Mouse (Mus musculus): ENCODE results near the gene Letmd1. TPM values are rescaled to one million over a fixed set of nuclear protein-coding genes. Genes with fewer than 3 reads are reported as not detected.

Gene Letmd1
- 64.6 and 76.5 TPM in 2 replicates for polyA plus RNA-seq (2021; fragmentation: Nextera tagmentation)
- long read RNA-seq, experiment 1, transcript Letmd1-206 (9 exons, 1,222 nt), result minor isoform, 104 of 386 reads
- long read RNA-seq, experiment 1, transcript Letmd1-201 (9 exons, 2,502 nt), result major isoform, 158 of 386 reads
- long read RNA-seq, experiment 1, transcript Letmd1-207 (8 exons, 2,266 nt), result minor isoform, 37 of 386 reads
- long read RNA-seq, experiment 1, partial matches to known transcripts, result 31 of 386 reads
- long read RNA-seq, experiment 1, other reads (novel, unspliced or antisense), result 52 of 386 reads
- long read RNA-seq, experiment 2, transcript Letmd1-207 (8 exons, 2,266 nt), result minor isoform, 8 of 94 reads
- long read RNA-seq, experiment 2, transcript Letmd1-201 (9 exons, 2,502 nt), result major isoform, 34 of 94 reads
- long read RNA-seq, experiment 2, transcript Letmd1-206 (9 exons, 1,222 nt), result minor isoform, 23 of 94 reads
- long read RNA-seq, experiment 2, partial matches to known transcripts, result 17 of 94 reads
- long read RNA-seq, experiment 2, other reads (novel, unspliced or antisense), result 10 of 94 reads

GRCm38 (mm10) chr15:100468295-100469188 is at the start of gene Letmd1:
Gene Letmd1 (plus strand): TSS chr15:100469023.

GRCm38 (mm10) chr15:100421758-100422197 is 47.0 kb upstream of the Letmd1 start, which contains the start of gene Gm5475:
Gene Gm5475 (plus strand): TSS chr15:100422147.

DNA sequence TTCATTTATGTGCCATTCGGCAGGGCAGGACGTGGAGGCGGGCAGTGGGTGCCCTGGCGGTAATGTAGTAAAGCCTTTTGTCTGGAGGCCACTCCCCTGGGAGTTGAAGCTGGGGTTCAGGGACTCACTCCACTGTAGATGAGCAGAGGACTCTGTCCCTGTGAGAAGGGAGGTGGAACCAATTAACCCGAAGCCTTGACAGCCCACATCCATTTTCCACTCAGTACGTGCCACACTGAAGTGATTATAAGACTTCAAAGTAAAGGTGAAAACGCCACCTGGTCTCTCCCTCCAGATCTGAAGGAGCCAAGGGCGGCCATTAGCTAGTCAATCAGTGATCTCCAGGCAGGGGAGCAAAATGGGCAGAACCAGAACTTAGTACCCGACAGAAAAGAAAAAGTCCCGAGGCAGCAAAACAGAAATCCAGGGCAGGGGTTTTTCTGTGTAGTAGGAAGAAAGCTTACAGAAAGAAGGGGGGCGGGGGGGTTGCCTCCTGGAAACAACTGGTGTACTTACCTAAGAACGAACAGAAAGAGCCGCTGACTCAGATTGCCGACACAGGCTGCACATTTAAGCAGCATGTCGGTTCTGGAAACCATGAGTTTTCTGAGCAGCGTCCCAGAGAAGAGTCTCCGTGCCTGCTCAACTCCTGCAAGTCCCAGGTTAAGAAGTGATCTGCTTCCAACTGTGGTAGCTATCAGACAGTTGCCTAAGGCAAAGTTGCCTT is 44.3 kb upstream of the Letmd1 start, which contains the start of gene Slc11a2:
Gene Slc11a2 (minus strand): TSS at position 677 of the 727 bp plus-strand sequence.

GRCm38 (mm10) chr15:100495102-100495501 is 26.3 kb downstream of the Letmd1 start, which contains the start of gene Csrnp2:
Gene Csrnp2 (minus strand): TSS chr15:100495488.

Other genes starting within 250 kb of the Letmd1 start
- 5.4 and 6.0 TPM in 2 replicates for gene Atf1, start 241.2 kb upstream of the Letmd1 start, polyA plus RNA-seq (2021; fragmentation: Nextera tagmentation)
- not detected in 2 replicates for gene Tmprss12, start 188.2 kb upstream of the Letmd1 start, polyA plus RNA-seq (2021; fragmentation: Nextera tagmentation)
- gene Mettl7a1, start 164.9 kb upstream of the Letmd1 start, polyA plus RNA-seq (2021; fragmentation: Nextera tagmentation), result 10.1 and 16.3 TPM in 2 replicates
- 0.06 TPM in 1 of 2 replicates, not detected in the other for gene Mettl7a3, start 134.1 kb upstream of the Letmd1 start, polyA plus RNA-seq (2021; fragmentation: Nextera tagmentation)
- gene Methig1, start 115.9 kb upstream of the Letmd1 start, polyA plus RNA-seq (2021; fragmentation: Nextera tagmentation), result not detected in 2 replicates
- gene Mettl7a2, start 115.8 kb upstream of the Letmd1 start, polyA plus RNA-seq (2021; fragmentation: Nextera tagmentation), result not detected in 2 replicates
- not detected in 2 replicates for gene Higd1c, start 104.5 kb upstream of the Letmd1 start, polyA plus RNA-seq (2021; fragmentation: Nextera tagmentation)
- 0.06 TPM in 1 of 2 replicates, not detected in the other for gene Gm5475, start 46.9 kb upstream of the Letmd1 start, polyA plus RNA-seq (2021; fragmentation: Nextera tagmentation)
- 15.1 and 16.3 TPM in 2 replicates for gene Slc11a2, start 44.0 kb upstream of the Letmd1 start, polyA plus RNA-seq (2021; fragmentation: Nextera tagmentation)
- 5.3 and 8.0 TPM in 2 replicates for gene Csrnp2, start 26.5 kb downstream of the Letmd1 start, polyA plus RNA-seq (2021; fragmentation: Nextera tagmentation)
- 13.1 and 18.6 TPM in 2 replicates for gene Tfcp2, start 83.0 kb downstream of the Letmd1 start, polyA plus RNA-seq (2021; fragmentation: Nextera tagmentation)
- 9.9 and 61.5 TPM in 2 replicates for gene Pou6f1, start 131.0 kb downstream of the Letmd1 start, polyA plus RNA-seq (2021; fragmentation: Nextera tagmentation)
- 191 and 208 TPM in 2 replicates for gene Dazap2, start 146.3 kb downstream of the Letmd1 start, polyA plus RNA-seq (2021; fragmentation: Nextera tagmentation)
- 2.8 and 4.8 TPM in 2 replicates for gene Smagp, start 167.9 kb downstream of the Letmd1 start, polyA plus RNA-seq (2021; fragmentation: Nextera tagmentation)
- gene Bin2, start 200.5 kb downstream of the Letmd1 start, polyA plus RNA-seq (2021; fragmentation: Nextera tagmentation), result 3.0 and 4.0 TPM in 2 replicates
- 5.4 and 7.7 TPM in 2 replicates for gene Cela1, start 218.9 kb downstream of the Letmd1 start, polyA plus RNA-seq (2021; fragmentation: Nextera tagmentation)

Measured in left cerebral cortex, adult 6 months (tissue).